Mouse (Mus musculus) R1 (cell line): ENCODE measurements at regions not wholly inside any gene's neighbourhood (a gene's known extent, or its start where the extent isn't known, plus 50 kb on each side); places are given as distances from the start of the nearest gene placed in this dataset.

Source experiments
- DNase-seq: peaks from one replicate; pipeline ENCODE4 v3.0.0-alpha.2; 2018; ENCODE audit warnings: low read depth, low spot score

GRCm38 (mm10) chr13:47298010-47298409 lies 175.6 kb downstream of the Rnf144b start:
- DNase-seq, result peak; percentile 52

DNA sequence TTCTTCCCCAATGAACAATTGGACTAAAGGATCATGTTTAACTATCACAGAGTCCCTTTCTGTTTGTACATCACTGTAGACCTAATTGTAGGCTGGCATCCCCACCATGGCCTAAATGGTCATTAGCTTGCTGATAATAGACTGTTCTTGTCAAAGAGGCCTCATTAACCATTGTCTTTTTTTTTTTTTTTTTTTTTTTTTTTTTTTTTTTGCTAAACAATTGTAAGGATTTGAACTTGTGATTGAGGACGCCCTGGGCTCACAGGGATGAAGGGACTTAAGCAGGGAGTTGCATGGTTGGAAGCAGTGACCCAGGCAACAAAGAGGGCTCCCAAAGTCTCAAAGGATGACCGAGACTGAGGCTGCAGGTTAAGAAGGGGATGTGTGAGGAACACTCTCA lies 178.0 kb downstream of the Rnf144b start:
- no peak for DNase-seq

DNA sequence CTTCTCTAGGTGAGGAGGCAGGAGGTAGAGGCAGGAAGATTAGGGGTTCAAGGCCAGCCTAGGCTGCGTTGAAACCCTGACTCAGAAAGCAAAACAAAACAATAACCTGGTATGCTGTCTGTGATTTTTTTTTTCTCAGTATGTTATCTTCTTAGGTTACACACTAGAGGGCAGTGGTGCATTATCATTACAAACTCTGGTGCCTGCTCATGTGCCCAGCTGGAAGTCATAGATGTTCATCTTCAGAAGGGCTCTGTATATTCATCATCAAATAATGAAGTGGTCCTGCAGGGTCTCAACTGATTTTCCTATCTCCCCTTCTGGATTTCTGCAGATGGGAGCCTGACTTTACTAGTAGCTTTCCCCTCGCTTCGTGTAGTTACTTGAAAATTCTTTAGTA lies 178.6 kb downstream of the Rnf144b start:
- DNase-seq, result peak; percentile 28

DNA sequence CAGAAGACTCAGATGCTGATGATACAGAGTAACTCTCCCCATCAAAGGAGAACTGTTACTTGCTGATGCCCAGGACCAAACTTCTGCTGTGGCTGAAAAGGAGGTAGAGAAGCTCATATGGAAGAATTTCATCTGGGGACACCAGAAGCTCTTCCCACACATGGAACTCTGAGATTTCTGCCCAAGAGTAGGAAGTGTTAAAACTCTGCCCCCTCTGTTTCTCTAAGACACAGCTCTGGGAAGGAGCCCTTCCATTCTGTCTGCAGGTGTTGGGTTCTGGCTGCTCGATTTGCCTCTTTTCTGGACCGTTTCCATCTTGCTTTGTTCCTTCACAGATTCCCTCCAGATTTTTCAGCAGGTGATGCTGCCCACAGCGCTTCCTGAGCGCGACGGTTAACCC lies 187.0 kb downstream of the Rnf144b start:
- no peak for DNase-seq

GRCm38 (mm10) chr13:47310751-47311202 lies 188.3 kb downstream of the Rnf144b start:
- no peak for DNase-seq

GRCm38 (mm10) chr13:47319549-47319948 lies 197.1 kb downstream of the Rnf144b start:
- DNase-seq, result no peak

- DNase-seq, result peak; percentile 66
Observed at GRCm38 (mm10) chr13:47321876-47322275, 199.4 kb downstream of the Rnf144b start.

DNA sequence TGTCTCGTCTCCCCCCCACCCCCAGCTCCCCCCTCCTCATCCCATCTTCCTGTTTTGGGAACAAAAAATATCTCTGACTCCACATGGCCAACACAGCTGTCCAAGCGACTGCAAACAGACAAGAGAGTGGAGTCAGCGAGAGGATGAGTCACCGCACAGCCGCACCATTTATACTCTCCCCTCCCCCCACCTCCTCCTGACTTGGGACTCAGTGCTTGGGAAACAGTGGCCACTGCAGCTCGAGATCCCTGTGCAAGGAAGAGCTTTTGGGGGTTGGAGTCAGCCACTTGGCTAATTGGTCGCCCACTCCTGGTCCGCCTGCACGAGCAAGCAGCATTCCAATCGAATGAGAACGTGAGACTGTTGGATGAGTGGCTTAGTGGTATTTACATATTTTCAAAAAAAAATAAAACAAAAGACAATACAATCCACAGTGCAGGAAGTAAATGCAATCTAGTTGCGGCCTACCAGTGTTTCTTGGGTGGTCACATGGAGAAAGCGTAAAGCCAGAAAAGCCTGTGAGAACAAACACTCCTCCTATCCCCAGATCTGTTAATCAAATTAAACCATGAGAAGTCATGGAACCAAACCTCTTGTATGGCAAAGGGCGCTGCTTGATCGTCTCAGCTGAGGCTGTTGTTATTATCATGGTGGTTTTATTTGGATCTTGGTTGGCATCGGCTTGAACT lies 213.7 kb downstream of the Rnf144b start:
- DNase-seq, result peak; percentile 33

GRCm38 (mm10) chr13:47336865-47337441 lies 214.5 kb downstream of the Rnf144b start:
- peak; percentile 16 for DNase-seq

- no peak for DNase-seq
Observed at GRCm38 (mm10) chr13:47339411-47339810, 217.0 kb downstream of the Rnf144b start.

- DNase-seq, result no peak
Observed at GRCm38 (mm10) chr13:47342361-47342760, 219.9 kb downstream of the Rnf144b start.

GRCm38 (mm10) chr13:47345576-47345975 lies 223.1 kb downstream of the Rnf144b start:
- DNase-seq, result peak; percentile 74

- DNase-seq, result no peak
Observed at GRCm38 (mm10) chr13:47347835-47348234, 225.4 kb downstream of the Rnf144b start.

- peak; percentile 62 for DNase-seq
Observed at GRCm38 (mm10) chr13:47348517-47349145, 226.2 kb downstream of the Rnf144b start.

GRCm38 (mm10) chr13:47354446-47354845 lies 232.0 kb downstream of the Rnf144b start:
- no peak for DNase-seq

- peak; percentile 5 for DNase-seq
Observed at GRCm38 (mm10) chr13:47355169-47355568, 232.7 kb downstream of the Rnf144b start.

DNA sequence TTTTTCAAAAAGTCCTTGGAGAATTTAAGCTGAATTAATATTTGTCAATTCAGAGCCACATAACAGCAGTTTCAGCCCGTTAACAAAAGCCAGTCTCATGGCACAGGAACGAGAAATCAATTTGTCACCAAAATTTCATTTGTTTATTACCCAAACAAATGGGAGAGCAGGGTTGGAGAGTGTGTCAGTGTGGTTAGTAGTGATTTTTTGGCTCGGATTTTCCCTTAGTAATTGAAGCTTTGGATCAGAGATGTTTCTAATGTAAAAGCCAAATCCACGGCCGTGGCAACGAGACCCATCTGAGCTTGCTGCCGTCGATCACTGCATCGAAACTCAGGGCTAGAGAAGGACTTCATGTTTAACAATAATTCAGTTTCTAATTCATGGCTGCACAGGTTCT lies 236.5 kb downstream of the Rnf144b start:
- no peak for DNase-seq

- DNase-seq, result peak; percentile 89
Observed at GRCm38 (mm10) chr13:47365776-47366175, 243.3 kb downstream of the Rnf144b start.

- no peak for DNase-seq
Observed at GRCm38 (mm10) chr13:47368041-47368823, 245.8 kb downstream of the Rnf144b start.

- DNase-seq, result no peak
Observed at GRCm38 (mm10) chr13:47374583-47374982, 252.1 kb downstream of the Rnf144b start.

DNA sequence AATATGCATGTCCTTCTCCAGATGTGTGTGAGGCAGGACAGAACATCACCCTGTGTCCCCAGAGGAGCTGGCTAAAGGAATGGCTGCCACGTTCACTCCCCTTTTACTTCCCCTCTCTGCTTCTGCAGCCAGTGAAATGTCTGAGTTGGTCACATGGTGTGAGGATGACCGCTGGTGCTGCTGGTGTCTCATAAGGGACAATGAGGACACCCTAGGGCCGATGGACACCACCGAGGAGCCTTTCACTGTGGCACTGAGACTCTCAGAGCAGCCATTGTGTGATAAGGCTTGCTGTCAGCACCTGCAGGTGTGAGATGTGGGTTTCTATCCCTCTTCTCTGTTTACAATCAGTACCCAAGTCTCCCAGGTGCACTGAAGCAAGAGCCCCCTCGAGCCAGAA lies 268.6 kb downstream of the Rnf144b start:
- DNase-seq, result no peak

DNA sequence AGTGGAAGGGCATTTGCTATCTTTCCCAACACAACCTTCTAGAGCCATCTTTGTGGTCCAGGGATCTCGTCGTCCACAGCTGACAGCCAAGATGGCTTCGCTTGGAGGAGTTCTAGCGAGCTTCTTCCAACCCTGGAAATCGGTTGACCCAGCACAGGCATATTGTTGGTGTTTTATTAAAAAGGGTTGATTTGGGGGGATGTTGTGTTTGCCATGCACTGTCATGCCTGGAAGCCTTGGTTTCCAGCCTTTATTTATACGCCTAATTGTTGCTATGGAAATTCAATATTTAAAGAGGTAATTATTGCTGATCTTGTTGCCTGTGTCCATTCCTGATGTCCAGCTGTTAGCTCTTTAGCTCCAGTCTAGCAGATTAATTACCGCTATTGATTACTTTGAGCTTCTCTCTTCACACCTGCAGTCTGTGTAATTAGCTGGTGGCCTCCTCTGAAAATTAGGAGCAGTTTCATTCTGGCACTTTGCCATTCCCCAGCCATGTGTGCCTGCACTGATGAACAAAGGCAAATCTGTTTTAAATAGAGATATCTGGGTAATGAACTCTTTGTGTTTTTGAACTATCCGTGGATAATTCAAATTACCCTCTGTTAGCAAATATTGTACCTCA lies 275.4 kb downstream of the Rnf144b start:
- DNase-seq, result no peak
